Mouse (Mus musculus) heart, embryonic 14.5 days (tissue): ENCODE results near the gene Igf2bp2. TPM values are rescaled to one million over a fixed set of nuclear protein-coding genes. Genes with fewer than 3 reads are reported as not detected.

Source experiments
- ATAC-seq: fragments of 200-750 bp; cut with Nextera tagmentation; 2 replicates; pipeline ENCODE4 v1.8.0; 2017; ENCODE audit warnings: low read depth, moderate TSS enrichment; ENCODE audit not compliant: insufficient number of reproducible peaks, insufficient read depth, low FRiP score
- H3K27ac ChIP-seq, 2 experiments: fragments of 200-500 bp in 1 of 2; fragments of 300-500 bp in 1 of 2; sonication (generic) in 1 of 2; replicated peaks in 1 of 2; 2 replicates each; pipeline ENCODE4 v1.5.1; 2012 to 2014; ENCODE audit warnings: low read depth in 2 of 2, low read length in 2 of 2, control low read depth in 1 of 2, mild to moderate bottlenecking in 1 of 2, mixed read lengths in 1 of 2; ENCODE audit not compliant: control insufficient read depth in 1 of 2, insufficient read depth in 1 of 2
- H3K27me3 ChIP-seq: fragments of 300-500 bp; sonication (generic); 2 replicates; pipeline ENCODE4 v1.6.1; 2014; ENCODE audit warnings: mild to moderate bottlenecking, low read length, control low read depth; ENCODE audit not compliant: control insufficient read depth, insufficient read depth
- H3K36me3 ChIP-seq: fragments of 300-500 bp; sonication (generic); 2 replicates; pipeline ENCODE4 v1.6.1; 2014; ENCODE audit warnings: mild to moderate bottlenecking, control low read depth, low read length, mixed read lengths; ENCODE audit not compliant: control insufficient read depth, insufficient read depth
- H3K4me1 ChIP-seq, 2 experiments: fragments of 200-500 bp in 1 of 2; fragments of 300-500 bp in 1 of 2; sonication (generic) in 1 of 2; 2 replicates each; pipeline ENCODE4 v1.6.1; 2012 to 2014; ENCODE audit warnings: low read length in 2 of 2, control low read depth in 1 of 2, mixed read lengths in 1 of 2; ENCODE audit not compliant: control insufficient read depth in 2 of 2, insufficient read depth in 2 of 2
- H3K4me2 ChIP-seq: fragments of 300-500 bp; sonication (generic); 2 replicates; pipeline ENCODE4 v1.6.1; 2014; ENCODE audit warnings: mild to moderate bottlenecking, low read length
- H3K4me3 ChIP-seq, 2 experiments: fragments of 200-500 bp in 1 of 2; fragments of 300-500 bp in 1 of 2; sonication (generic) in 1 of 2; 2 replicates each; pipeline ENCODE4 v1.5.1; 2012 to 2014; ENCODE audit warnings: low read length in 2 of 2, mild to moderate bottlenecking in 2 of 2, control low read depth in 1 of 2, low read depth in 1 of 2, moderate library complexity in 1 of 2; ENCODE audit not compliant: control insufficient read depth in 1 of 2, insufficient read depth in 1 of 2
- H3K9ac ChIP-seq: fragments of 300-500 bp; sonication (generic); 2 replicates; pipeline ENCODE4 v1.6.1; 2014; ENCODE audit warnings: mild to moderate bottlenecking, low read length
- H3K9me3 ChIP-seq: fragments of 300-500 bp; sonication (generic); 2 replicates; pipeline ENCODE4 v1.6.1; 2016; ENCODE audit warnings: low read length, control low read depth; ENCODE audit not compliant: control insufficient read depth
- WGBS: fragments of 180-500 bp; shearing (Covaris S2); extraction: QIAGEN DNeasy Blood & Tissue Kit; methylation state at CpG from one replicate; pipeline ENCODE4 v1.1.7; 2014; 5-methylcytosine and 5-hydroxymethylcytosine counted together
- polyA plus RNA-seq: library from polyadenylated mRNA; unstranded; fragments of >200 nt; fragmentation: Nextera tagmentation; extraction: Ambion mirVana; gene quantifications from 2 replicates; pipeline ENCODE4 v1.2.1, GENCODE M21; 2014

The Igf2bp2 gene
- polyA plus RNA-seq, 1 experiment from 2014 or later, result 47.6 TPM

DNA sequence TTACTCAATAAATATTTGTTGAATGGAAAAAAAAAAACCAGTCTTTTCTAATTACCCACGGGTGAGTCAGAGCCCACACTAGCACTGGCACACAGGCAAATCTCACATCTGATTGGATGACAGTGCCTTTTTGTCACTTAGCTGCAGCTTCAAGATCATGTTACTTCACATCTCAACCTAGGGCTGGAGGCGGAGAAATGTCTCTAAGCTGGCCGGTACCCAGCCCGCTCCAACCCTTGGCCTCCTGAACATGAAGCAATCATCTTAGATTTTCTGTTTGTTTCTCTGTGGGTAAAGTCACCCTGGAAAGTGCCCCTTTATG lies 86.5 kb downstream of the Igf2bp2 start:
- Histone ChIP-seq H3K4me3 (no peak overlapping the region), H3K4me2 (no peak overlapping the region), H3K36me3 (peaks cover 98% of the 10 kb centered on the region), H3K9me3 (no peaks in the 10 kb centered on the region), H3K4me1 (no peaks in the 10 kb centered on the region; a peak in 2 of 4 replicates), H3K9ac (no peak overlapping the region), H3K27me3 (no peaks in the 10 kb centered on the region), H3K27ac (no peak overlapping the region)
- WGBS, result 60% methylated on average over 4 of the region's 4 CpGs
- ATAC-seq, result no peak

DNA sequence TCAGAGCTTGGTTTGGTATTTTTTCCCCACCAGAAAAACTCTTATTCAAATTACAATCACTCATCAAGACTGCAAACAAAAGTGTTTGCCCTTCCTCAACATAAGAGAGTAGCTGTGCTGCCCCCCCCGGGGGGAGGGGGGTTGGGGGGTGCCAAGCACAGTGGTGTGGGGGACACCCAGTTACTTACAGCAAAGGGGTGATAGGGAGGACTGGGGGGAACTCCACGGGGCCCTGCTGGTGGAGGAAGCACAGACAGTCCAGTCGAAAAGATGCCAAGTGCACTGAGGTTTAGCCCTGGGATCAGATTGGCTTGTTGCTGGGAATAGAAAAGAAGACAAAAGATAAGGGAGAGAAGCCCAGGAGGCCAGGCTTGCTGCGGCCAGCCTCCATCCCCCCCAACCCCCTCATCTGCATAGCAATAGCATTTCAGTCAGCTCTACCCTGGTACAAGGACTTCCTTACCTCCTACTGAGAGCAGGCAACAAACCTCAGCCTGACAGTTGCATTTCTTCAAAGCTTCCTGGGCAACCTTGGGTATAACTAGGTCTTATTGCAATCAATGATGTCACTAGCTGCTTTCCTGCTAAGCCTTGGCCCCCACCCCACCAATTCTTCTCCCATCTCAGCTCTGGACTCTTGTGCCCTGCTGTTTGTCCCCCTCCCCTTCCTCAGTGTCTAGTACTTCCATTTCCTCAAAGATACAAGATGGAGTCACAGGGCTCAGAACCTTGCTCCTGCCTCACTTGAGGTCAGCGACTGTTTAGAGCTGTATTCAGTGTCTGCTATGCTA lies 87.1 kb downstream of the Igf2bp2 start:
- WGBS, result 20% methylated on average over 5 of the region's 5 CpGs
- Histone ChIP-seq H3K4me2 (no peak overlapping the region), H3K4me3 (no peak overlapping the region), H3K27me3 (no peaks in the 10 kb centered on the region), H3K36me3 (peaks cover 98% of the 10 kb centered on the region), H3K27ac (no peak overlapping the region), H3K9me3 (no peaks in the 10 kb centered on the region), H3K9ac (no peak overlapping the region), H3K4me1 (no peaks in the 10 kb centered on the region; a peak in 2 of 4 replicates)
- ATAC-seq, result no peak

DNA sequence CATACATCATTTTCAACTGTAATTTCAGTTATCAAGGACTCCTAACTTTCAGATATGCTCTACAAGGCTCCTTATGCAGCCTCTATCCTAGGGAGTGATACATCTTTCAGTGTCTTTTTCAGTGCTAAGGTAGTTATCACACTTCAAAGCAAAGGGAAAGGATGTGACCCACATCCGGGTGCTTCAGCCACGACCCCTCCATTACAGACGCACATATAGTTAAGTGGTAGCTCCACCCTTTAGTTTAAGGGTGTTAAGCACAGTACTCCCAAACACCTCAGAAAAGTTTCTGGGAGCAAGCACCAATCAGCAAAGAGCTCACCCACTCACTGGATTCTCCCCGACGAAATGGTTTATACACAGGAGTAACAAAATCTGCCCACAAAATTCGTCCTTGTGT lies 88.0 kb downstream of the Igf2bp2 start:
- no peaks in the 10 kb centered on the region for H3K27me3 ChIP-seq
- no peak for ATAC-seq
- no peak overlapping the region for H3K9ac ChIP-seq
- peaks cover 95% of the 10 kb centered on the region for H3K36me3 ChIP-seq
- 78% methylated on average over 6 of the region's 6 CpGs for WGBS
- H3K9me3 ChIP-seq, result no peaks in the 10 kb centered on the region
- no peak overlapping the region for H3K4me3 ChIP-seq
- no peaks in the 10 kb centered on the region; a peak in 2 of 4 replicates for H3K4me1 ChIP-seq
- no peak overlapping the region for H3K27ac ChIP-seq
- no peak overlapping the region for H3K4me2 ChIP-seq

DNA sequence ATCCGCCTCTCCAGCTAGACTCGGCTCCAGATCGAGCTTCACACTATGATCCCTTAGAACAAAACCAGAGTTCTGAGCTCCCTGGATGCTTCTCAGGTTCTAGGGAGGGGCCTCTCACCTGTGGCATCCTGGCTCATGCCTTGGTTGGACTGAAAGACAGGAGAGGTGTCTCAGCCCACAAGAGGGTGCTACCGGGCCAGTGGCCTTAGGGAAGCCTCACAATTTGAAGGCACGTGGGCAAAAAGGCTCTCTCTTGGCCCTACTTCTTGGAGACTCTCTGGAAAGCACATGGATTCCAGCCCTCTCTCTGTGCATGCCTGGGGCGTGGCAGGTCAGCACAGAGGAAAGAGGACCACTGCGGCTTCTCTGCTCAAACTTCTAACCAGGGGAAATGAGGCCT lies 91.7 kb downstream of the Igf2bp2 start:
- Histone ChIP-seq H3K27ac (no peak overlapping the region), H3K4me3 (no peak overlapping the region), H3K36me3 (peaks cover 94% of the 10 kb centered on the region), H3K9ac (no peak overlapping the region), H3K4me2 (no peak overlapping the region), H3K4me1 (no peaks in the 10 kb centered on the region; a peak in 2 of 4 replicates), H3K27me3 (no peaks in the 10 kb centered on the region), H3K9me3 (no peaks in the 10 kb centered on the region)
- 78% methylated on average over 7 of the region's 7 CpGs for WGBS
- no peak for ATAC-seq

DNA sequence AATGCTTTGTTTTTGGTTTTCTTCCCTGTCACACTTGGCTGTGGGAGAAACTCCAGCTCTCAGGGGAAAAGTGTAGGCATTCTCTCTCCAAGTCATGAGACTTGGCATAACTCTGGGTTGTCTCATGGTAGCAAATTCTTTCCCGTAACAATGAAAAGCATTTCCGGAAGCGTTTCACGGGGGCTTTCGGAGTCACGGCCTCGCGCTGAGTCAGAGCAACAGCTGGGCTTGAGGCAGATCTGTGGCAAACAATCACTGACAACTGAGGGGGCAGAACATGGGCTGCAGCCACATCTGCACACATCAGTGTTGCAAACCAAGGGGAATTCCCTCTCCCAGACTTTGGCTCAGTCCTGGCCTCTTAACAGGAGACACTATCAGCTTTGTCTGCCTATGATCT lies 95.7 kb downstream of the Igf2bp2 start:
- no peak for ATAC-seq
- 79% methylated on average over 8 of the region's 8 CpGs for WGBS

DNA sequence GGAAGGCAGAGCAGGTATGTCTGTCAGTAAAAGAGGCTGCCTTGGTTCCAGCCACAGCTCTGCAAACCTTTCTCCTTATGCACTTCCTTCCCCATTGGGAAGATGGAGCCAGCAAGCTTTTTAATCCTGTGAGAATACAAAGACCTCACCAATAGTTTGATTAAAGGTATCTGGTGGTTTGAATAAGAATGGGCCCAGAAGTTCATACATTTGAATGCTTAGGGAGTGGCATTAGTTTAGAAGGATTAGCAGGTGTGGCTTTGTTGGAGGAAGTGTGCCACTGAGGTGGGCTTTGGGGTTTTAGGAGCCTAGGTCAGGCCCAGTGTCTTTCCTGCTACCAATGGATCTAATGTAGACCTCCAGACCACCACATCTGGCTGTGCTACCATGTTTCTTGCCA lies 97.6 kb downstream of the Igf2bp2 start:
- no peak for ATAC-seq
- Histone ChIP-seq H3K36me3 (peaks cover 98% of the 10 kb centered on the region), H3K4me1 (no peaks in the 10 kb centered on the region), H3K4me2 (no peak overlapping the region), H3K9ac (no peak overlapping the region), H3K4me3 (no peak overlapping the region), H3K27ac (no peak overlapping the region), H3K27me3 (no peaks in the 10 kb centered on the region), H3K9me3 (no peaks in the 10 kb centered on the region)

More for the DNA sequence above, 95.7 kb downstream of the Igf2bp2 start:
- Histone ChIP-seq H3K4me2 (no peak overlapping the region), H3K9ac (no peak overlapping the region), H3K27ac (no peak overlapping the region), H3K9me3 (no peaks in the 10 kb centered on the region), H3K4me1 (no peaks in the 10 kb centered on the region), H3K27me3 (no peaks in the 10 kb centered on the region), H3K36me3 (peaks cover 97% of the 10 kb centered on the region), H3K4me3 (no peak overlapping the region)

DNA sequence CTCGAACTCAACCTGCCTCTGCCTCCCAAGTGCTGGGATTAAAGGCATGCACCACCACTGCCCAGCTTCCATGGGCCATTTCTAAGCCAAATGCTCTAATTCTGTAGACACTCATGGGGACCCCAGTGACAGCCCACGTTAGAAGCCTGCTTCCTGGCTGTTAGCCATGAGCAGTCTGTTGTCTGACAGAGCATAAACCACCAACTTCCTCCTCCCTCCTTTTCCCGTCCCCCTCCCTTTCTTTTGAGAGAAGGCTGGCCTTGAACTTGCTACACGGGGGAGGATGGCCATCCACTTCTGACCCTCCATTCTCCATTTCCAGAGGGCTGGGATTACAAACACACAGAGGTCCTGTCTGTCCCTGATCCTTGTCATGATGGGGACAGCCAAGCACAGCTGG lies 100.8 kb downstream of the Igf2bp2 start:
- H3K36me3 ChIP-seq, result peaks cover 95% of the 10 kb centered on the region

DNA sequence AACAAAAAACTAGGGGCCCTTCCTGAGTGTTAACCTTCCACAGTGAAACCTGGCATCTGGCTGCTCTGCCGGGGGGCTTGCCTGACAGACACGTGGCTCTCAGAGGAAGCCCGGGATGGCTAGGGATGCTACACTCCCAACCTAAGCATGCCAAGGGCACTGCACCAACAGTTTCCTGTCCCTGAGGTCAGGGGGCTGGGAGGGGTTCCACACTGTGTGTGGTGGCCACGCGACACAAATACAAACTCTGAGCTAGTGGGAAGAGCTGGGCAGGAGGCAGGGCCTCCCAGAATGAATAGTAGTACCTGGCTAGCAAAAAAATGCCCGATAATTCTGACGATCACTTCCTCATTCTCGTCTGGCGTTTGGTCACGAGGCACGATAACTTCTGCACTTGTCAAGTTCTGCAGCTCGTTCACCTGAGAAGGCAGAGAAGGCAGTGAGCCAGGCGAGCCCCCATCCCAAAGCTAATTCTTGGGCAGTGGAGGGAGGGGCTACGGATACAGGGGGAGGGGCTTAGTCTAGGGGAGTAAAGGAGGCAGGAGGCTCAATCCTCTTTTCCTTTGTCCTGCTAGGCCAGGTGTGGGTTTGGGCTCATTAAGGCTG lies 101.4 kb downstream of the Igf2bp2 start:
- no peak for ATAC-seq
- H3K4me3 ChIP-seq, result no peak overlapping the region

More for the DNA sequence above, 100.8 kb downstream of the Igf2bp2 start:
- WGBS, result 76% methylated on average over 4 of the region's 4 CpGs
- Histone ChIP-seq H3K9me3 (no peaks in the 10 kb centered on the region), H3K27me3 (no peaks in the 10 kb centered on the region), H3K9ac (no peak overlapping the region), H3K27ac (no peak overlapping the region), H3K4me2 (no peak overlapping the region), H3K4me3 (no peak overlapping the region), H3K4me1 (no peaks in the 10 kb centered on the region)
- no peak for ATAC-seq

More for the DNA sequence above, 101.4 kb downstream of the Igf2bp2 start:
- no peak overlapping the region for H3K27ac ChIP-seq
- H3K4me2 ChIP-seq, result no peak overlapping the region
- no peak overlapping the region for H3K9ac ChIP-seq
- H3K9me3 ChIP-seq, result no peaks in the 10 kb centered on the region
- no peaks in the 10 kb centered on the region for H3K4me1 ChIP-seq
- H3K36me3 ChIP-seq, result peaks cover 93% of the 10 kb centered on the region
- WGBS, result 79% methylated on average over 14 of the region's 14 CpGs
- H3K27me3 ChIP-seq, result no peaks in the 10 kb centered on the region
